Mouse (Mus musculus) left cerebral cortex, adult 9 months (tissue): ENCODE measurements around the gene Nhsl1.

ENCODE experiments used
- DNase-seq, 2 experiments: peaks; one replicate each; pipeline ENCODE4 v3.0.0; 2022; ENCODE audit warnings: low spot score in 2 of 2

The Nhsl1 gene

DNA sequence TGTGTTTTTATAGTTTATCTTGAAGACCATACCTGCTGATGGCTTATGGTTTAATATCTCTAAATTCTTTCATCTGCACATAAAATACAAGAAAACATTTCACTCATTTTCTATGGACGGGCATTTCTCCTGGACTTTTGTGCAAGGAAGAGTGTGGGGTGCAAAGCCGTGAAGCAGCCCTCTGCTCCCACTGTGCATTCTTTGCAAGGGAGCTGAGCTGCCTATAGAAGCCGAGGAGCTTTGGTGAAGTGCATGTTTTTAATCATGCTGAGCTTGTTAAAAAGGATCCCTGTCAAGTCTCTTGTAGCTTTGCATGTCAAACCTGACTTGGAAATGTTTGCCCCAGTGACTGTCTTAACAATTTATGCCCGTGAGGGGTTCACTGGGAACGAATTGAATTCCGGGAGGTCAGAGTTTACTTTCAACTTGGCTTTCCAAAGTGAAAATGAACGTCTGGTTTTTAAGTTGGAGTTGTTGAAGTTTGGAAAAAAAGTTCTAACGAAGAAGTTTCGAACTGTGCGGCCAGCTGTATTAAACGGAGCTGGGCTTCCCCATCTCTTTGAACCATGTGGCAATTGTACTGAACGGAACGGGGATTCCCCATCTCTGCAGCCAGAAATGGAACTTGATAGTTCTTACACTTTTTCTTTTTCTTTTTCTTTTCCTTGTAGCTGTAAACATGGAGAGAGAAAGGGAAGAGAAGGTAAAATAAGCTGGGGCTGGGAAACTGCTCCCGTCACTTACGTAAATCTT is 22.8 kb downstream of the Nhsl1 start:
- DNase-seq = no peak

DNA sequence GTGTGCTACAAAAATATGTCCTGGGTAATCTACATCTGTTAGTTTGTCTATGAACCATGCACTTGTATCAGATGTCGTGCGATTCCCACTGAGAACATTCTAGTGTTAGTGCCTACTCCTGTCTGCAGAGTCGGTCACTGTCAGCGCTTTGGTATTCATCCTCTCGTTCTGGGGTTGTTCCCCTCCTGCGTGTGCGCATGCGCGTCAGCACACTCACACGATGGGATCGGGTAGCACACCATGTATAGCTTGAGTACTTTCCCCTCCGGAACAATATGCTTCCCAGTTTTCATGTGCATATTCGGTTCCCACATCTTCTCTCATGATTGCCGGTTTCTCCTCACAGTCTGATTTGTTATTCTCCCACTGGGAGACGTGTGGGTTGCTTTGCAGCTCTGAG is 28.4 kb downstream of the Nhsl1 start:
- no peak for DNase-seq

DNA sequence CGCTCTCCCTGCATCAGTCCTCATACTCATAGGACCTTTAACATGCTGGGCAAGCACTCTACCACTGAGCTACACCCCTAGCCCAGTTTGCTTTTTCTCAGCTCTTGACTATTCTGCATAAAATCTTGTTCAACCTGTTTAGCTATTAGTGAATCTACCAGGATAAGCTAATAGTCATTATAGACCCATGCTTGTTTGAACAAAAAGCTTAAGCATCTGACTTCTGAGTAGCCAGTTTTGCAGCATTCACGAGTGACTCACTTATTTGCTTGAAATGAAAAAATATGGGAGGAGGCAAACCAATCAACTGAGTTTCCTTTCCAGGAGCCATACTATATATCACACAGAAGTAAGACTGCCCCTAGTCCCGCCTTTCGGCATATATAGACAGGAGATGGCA is 32.0 kb downstream of the Nhsl1 start:
- no peak for DNase-seq

DNA sequence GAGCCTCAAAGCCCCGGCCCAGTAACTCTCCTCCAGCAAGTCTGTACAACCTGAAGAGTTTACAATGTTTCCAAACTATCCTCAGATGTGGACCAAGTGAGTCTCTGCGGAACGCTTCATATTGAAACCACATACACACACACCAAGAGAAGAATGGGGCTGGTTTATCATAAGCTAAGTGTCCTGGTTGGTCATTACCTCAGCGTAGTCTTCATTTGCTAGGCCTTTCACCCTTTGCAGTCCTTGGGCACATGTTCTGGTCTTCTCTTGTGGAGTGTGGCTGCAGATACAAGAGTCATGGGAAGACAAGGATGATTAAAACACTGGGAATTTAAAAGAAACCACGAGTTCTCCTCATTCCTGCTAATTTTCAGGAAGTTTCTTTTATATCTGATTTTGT is 34.2 kb downstream of the Nhsl1 start:
- no peak for DNase-seq

DNA sequence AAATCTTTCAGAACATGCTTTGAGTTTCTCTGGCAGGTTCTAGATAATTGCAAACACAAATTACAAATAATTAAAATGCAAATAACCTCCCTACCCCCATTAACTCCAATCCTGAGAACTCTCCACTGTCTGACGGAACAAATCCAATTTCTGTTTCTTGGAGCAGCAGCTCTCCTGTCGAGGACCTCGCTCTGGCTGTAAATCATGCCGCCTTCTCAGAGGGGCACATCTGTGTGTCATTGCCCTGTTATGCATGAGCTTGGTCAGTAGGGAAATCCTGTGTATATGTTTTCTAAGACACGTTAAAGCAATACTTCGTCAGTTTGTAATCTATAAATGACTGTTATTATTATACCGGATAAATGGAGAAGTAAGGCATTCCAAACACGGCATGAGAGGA is 35.3 kb downstream of the Nhsl1 start:
- DNase-seq = no peak

DNA sequence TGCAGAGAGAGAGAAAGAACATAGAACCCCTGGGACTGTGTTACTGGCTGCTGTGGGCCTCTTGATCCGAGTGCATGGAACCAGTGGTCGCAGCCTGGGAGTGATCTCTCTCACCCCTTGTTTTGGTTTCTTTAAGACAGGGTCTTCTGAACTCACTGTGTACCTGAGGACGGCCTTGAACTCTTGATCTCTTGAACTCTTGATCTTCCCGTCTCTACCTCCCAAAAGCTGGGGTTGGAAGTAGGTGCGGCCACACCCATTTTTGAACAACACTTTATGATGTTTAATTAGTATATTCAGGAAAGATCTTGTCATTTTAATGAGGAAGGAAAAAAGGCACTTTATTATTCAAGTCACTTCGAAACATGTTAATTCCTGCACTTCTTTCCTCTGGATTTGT is 37.7 kb downstream of the Nhsl1 start:
- no peak for DNase-seq

DNA sequence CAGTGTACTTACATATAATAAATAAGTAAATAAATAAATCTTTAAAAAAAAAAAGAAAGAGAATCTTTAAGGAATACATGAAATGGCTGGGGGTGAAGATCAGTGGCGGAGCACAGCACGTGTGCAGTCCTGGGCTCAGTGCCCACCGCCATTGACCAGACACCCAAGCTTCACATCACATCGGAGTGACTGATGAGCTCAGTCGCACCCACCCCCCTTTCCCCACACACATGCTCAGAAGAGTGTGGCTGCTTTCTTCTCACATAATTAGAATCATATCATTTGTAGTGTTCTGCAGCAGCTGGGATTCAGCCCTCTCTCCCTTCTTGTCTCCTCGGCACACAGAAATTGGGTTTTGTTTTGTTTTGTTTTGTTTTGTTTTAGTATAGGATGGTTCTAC is 38.4 kb downstream of the Nhsl1 start:
- DNase-seq = no peak

DNA sequence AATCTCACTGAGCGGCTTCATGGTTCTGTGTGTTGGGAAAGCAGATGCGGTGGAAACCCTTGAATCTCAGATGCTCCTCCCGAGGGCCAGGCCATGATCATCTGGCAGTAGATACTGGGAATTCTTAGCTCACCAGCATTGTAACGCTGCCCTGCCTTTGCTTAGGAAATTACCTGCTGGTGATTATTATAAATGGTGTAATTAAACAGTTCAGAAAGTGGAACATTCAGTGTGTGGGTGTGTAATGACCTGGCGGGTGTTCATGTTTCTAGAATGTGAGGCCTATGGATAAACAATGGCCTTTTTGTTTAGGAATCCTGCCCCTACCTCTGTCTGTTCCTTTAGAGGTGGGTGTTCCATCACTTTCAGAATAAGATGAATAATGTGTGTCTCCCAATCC is 39.7 kb downstream of the Nhsl1 start:
- no peak for DNase-seq

DNA sequence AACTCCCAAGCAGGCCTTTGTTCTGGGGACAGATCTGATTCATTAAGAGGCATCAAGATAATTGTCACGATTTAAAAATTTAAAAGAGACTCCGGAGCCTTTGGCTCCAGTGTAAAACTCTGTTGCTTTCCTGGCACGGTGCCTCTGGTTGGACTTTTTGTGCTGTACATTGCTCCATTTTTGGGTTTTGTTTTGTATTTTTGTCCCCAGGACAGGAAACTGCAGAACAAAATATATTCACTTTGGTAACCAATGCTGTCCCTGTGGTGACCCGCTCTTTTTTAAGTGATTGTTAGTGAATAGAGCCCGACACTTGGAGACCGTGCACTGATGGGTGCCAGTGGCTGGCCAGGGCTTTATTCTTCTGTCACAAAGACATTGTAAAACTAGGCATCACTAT is 41.4 kb downstream of the Nhsl1 start:
- DNase-seq = peak; percentile 20 to 36

DNA sequence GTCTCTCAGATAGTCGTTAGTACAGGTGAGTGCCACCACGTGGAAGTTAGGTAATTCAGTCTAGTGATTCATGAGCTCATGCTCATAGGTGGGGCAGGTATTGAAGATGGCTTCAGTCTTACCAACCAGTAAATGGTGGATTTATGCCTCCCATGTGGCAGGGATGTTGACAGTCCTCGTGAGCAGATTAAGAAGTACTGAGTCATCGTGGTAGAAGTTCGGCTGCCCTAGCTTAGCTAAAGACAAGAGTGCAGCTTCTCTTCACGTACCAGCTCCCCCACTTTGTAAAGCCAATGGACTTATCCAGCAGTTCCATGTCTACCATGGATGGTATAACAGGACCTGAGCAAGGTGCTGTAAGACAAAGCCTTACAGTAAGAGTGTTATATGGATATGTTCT is 46.6 kb downstream of the Nhsl1 start:
- DNase-seq = no peak

DNA sequence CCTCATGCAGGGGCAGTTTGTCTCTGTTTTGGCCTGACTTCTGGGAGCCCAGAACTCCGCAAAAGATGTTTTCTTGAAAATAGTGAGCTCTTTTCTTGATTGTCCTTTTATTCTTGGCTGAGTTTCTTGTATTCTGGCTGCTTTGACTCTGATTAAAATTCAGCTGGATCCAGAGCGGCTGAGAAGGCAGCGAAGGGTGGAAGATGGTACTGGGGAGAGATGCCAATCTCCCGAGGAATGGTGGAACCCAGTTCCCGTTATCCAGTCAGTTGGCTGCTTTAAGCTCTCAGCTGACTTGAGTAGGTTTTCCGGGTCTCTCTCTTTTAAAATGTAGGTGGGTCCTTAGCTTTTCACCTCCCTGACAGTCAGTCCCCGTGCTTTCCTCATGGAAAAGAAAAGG is 47.9 kb downstream of the Nhsl1 start:
- peak in 1 of 2 experiments; percentile 18 for DNase-seq

DNA sequence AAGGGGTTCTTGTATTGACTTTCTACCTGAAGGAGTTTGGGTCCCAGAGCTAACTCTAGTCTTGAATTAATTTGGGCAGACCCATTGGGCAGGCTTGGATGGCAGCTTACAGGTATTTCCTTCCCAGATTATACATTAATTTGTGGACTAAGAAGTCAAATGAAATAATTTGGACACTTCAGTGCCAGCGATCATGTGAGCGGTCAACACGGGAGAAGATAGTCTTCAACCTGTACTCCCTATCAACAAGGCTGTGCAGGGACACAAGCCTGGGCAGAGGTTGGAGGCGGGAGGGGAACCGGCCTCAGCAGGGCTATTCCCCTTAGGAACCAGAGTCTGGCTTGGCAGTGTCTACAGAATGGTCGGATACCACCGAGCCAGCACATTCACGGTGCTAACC is 49.3 kb downstream of the Nhsl1 start:
- no peak for DNase-seq

DNA sequence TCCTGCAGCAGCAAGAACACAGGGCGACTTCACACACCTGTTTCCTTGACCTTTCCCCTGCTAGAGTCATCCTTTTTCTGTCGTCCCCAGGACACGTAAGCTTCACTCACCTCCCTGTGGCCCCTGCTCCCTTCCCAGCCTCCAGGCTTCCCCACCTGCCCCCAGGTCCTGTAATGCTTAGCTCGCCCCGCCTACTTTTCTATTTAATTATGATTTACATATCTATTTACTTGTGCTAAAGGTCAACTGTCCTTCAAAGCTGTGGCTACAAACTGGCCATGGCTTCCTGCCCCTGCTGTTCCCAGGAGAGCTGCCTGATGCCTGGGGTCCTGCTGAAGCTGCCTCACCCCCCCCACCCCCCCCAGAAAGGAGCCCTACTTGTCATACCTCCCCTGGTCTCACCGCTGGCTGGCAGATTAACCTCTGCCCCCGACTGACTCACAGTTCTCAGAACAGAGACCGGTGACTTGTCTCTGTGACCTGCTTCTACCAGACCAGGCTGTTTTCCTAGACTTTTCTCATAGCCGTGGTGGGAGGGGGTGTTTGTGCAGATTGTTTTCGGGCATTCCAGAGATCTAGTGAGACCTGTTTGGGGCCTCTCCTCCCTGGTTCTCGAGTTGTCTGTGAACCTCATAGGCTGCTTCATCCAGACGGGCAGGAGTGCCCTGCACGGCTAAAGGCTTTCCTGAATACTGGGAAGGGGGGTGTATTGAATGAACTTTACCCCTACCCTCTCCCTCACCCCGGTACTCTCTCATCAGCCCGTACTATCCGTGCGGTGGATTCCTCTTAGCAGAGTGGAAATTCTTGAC is 51.9 kb downstream of the Nhsl1 start:
- DNase-seq = no peak

DNA sequence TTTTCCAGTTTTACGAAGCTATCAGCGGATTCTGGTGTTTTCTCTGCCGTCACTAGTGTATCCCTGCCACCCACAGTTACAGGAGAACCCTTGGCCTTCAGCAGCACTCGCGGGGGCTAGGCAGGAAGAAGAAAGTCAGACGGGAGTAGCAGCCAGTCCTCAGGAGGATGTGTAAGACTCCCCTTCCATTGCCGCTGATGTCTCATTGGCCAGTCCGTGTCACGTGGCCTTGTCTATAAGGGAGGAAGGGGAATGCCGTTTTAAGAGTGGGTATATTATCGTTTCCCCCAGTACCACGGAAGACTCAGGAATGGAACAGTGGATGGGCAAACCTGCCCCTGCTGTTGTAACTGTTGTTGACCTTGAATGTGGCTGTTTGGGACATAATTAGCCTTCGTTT is 53.1 kb downstream of the Nhsl1 start:
- DNase-seq = no peak

DNA sequence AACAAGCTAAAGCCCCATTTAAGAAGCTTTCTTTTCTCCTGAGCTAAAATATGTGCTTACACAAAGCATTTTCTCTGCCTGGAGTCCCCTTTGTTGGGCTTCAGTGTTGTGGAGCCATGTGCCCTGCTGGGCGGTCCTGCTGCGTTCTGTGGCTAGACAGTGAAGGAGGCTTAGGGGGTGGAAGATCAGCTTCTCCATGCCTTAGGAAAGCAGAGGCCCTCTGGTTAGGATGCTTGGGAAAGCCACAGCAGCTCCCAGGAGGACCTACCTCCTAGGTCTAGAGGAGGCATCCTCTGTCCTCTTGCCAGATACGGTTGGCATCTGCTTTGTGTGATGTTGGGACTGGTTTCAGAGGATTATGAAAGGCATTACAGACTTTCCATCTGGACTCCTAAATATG is 56.5 kb downstream of the Nhsl1 start:
- DNase-seq = no peak

DNA sequence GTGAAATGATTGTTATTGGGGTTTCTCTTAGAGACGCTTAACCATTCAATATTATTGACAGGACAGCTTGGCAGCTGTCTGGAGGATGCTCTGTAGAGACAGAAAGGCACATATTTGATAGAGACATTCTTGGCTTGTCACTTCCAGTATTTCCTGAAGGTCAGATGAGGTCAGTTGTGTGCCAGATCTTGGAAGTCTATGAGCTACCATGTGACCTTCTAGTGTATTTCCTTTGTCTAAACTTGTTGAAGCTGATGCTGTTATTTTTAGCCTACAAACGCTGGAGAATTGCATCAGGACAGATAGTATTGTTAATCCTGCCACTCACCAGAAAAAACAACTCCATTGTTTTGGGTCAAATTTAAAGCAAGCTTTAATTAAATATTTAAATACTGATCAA is 66.0 kb downstream of the Nhsl1 start:
- DNase-seq = no peak

DNA sequence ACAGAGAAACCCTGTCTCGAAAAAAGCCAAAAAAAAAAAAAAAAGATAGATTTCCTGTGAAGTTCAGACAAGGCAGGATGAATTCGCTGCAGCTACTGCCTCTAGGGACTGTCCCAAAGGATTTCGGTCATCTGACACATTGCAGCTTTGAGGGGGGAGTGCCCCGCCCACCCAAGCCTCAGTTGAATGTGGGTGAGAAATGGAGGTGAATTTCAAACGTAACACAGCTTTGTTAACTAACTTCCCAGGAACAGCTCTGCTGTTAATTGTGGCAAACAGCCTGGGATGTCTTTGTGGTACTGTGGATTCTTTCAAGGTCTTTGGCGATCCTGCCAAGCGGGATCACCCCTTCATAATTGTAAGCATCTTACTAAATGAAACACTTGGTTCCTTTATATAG is 67.4 kb downstream of the Nhsl1 start:
- DNase-seq = peak; percentile 30 to 49

DNA sequence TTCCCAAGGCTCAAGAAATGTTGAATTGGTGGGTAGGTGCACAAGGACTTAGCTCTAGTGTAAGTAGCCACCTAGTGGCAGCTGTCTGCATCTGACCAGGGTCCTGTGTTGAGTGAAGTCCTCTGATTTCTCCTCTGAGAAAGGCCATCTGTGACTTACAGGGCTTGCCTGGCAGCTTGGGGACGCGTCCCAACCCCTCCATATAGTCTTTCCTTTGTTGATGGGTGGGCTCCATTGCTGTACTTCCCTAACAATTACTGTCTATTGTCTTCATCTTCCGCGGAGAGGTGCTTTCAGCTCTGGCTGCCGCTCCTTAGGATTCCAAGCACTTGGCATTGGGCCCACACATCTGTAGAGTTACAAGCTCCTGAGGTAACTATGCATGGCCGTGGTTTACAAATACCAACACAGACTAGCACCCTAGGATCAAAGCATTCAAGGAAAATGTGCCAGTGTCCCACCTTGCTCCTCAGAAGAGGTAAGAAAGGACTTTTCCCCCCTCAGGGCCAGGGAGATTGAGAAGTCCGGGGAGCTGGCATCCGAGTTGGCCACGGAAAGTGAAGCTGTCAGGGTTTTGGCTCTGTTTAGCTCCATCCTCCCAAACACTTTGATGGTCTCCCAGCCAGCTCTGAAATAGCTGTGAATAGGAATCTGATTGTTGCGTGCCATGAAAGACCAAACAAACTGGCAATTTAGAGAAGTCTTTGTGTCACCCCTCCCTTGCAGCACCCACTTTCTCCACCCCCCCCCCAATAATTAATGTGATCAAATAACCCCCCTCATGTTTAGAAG is 70.2 kb downstream of the Nhsl1 start:
- peak; percentile 16 to 61 for DNase-seq

DNA sequence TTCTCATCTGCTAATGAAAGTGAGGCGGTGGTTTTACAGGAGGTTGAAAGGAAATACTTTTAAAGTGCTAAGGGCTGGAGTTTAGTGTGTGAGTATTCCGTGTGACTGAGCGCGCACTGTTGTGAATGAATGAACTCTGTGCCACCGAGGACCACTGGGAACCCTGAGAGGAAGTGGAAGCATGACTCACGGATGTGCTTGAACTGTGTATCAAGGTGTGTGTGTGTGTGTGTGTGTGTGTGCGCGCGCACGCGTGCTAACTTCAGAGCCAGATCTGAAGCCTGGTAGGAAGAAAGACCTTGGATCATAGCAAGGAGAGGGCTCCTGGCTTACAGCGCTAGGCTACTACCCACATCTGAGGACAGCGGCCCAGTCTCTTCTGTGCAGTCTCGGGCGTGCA is 71.2 kb downstream of the Nhsl1 start:
- DNase-seq = no peak

DNA sequence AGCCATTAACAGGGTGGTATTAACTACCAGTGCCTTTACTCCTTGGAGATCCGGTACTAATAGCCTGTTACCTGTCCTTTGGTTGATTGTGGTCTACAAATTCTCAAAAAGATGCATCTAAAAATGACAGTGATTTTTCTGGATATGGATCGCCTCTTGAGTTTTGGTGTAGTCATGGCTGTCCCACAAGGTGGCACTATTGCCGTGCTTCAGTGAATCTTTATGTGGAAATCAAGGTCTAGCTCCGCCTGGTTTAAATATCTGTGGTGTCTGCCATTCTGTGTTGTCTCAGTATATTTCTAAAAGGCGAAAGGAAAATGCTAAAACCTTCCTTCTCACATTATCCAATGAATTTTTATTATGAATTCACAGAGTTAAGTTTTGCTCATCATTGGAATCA is 72.8 kb downstream of the Nhsl1 start:
- DNase-seq = peak in 1 of 2 experiments; percentile 72

DNA sequence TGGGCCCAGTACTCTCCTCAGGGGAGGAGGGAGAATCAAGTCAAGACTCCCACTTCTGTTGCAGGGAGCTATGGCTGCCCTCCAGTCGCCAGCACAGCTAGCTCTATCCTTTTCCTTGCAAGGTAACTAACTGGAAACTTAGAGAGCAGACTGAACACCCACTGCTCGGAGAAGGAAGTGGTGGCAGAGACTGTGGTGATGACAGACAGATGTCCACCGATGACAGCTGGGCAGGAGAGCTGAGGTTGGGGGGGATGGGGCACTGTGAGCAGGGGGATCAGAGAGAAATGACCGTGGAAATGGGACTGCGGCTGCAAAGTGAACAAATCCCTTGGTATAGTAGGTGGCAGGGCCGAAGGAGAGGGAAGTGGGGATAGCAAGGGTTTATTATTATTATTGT is 73.5 kb downstream of the Nhsl1 start:
- no peak for DNase-seq

DNA sequence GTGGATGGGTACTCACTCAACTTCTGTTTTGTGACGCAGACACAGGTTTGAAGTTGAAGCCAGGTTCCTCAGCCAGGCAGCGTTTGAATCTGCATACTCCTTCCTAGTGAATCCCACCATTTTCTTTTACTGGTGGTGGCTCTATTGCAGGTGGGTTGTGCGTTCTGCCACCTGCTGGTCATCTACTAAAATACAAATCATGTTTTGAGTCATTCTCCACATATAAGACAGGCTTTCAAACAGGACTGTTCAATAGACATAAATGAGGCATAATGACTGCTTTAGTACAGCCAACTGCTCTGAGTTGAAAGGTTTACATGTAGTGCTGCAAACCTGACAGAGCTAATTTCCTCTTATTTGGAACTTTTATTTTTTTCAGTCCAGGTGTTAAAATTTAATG is 75.0 kb downstream of the Nhsl1 start:
- no peak for DNase-seq

DNA sequence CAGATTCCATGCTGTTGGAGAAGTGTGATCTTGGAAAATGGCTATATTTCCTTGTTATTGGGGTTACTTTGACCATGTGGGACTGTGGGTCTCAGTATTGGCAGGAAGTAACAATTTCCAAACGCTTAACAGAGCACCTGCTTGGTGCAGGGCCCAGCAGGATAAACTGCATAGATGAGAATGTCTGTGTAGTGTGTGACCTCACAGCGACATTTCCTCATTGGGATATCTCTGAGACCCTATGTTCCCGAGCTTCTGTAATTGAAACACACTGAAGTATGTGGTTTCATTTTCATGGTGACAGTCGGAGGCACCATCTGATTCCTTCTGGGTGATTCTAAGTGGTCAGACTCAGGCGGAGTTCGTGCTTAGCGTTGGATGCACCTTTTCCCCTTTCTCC is 75.5 kb downstream of the Nhsl1 start:
- DNase-seq = no peak
